Mouse (Mus musculus): ENCODE results near the gene Galnt18.

- no peak for TF ChIP-seq POLR2A (IDR thresholded peaks at IDR 0.05; ENCODE audit: borderline replicate concordance, extremely low read depth, insufficient read depth, insufficient read length, poor library complexity, severe bottlenecking)
- no peak for TF ChIP-seq CTCF (IDR thresholded peaks at IDR 0.05; ENCODE audit: borderline replicate concordance, extremely low read depth, insufficient read depth, insufficient read length)
Observed at GRCm38 (mm10) chr7:111799021-111799420, 19.2 kb upstream of the Galnt18 start.
